ENCODE assay signal across 15 mouse cellular contexts in genomic region chr11:112055591-112055990, GRCm38 (mm10).
DNase-seq lines count a peak whose midpoint lies in the region; ATAC-seq and TF ChIP-seq lines count a peak whose summit lies in the region.
"Had no signal": no experiment of that assay in that cellular context is flagged by ENCODE, and none has a peak within 500 bp of the region (broad histone marks: within the 10 kb centered on the region; RNA-seq: fewer than 3 reads in every experiment).

No protein-coding gene starts in this region.

- TF ChIP-seq EP300 in lung, postnatal 0 days (IDR thresholded peaks at IDR 0.05): no peak

- no peak overlapping the region for H3K9ac ChIP-seq in lung, postnatal 0 days (replicated peaks; ENCODE audit: low read depth)
- H3K9ac ChIP-seq in forebrain, postnatal 0 days: no peak overlapping the region
- H3K9ac ChIP-seq in neural tube, embryonic 15.5 days (replicated peaks): no peak overlapping the region

- no peaks in the 10 kb centered on the region; the same call in 1 of the 2 replicates for H3K4me1 ChIP-seq in lung, postnatal 0 days (ENCODE audit: insufficient read depth, low read depth, low read length)
- H3K4me1 ChIP-seq in forebrain, postnatal 0 days (ENCODE audit: insufficient read depth): peaks cover 5% of the 10 kb centered on the region; the same call in 1 of the 2 replicates
- H3K4me1 ChIP-seq in limb, embryonic 10.5 days: peaks cover 16% of the 10 kb centered on the region
- 0 out of 2 replicates have a peak, but pooled peaks cover 7% of the 10 kb centered on the region for H3K4me1 ChIP-seq in neural tube, embryonic 15.5 days

- H3K4me2 ChIP-seq in lung, postnatal 0 days (replicated peaks; ENCODE audit: low read depth, low read length): no peak overlapping the region
- 0 out of 2 replicates have a peak overlapping the region, but pooled peaks have one; percentile 13 for H3K4me2 ChIP-seq in forebrain, postnatal 0 days (ENCODE audit: low read depth)
- no peak overlapping the region for H3K4me2 ChIP-seq in neural tube, embryonic 15.5 days

- no peaks in the 10 kb centered on the region for H3K36me3 ChIP-seq in lung, postnatal 0 days (ENCODE audit: insufficient read depth, low read length)
- H3K36me3 ChIP-seq in forebrain, postnatal 0 days (ENCODE audit: insufficient read depth): no peaks in the 10 kb centered on the region
- no peaks in the 10 kb centered on the region for H3K36me3 ChIP-seq in limb, embryonic 10.5 days
- H3K36me3 ChIP-seq in neural tube, embryonic 15.5 days: no peaks in the 10 kb centered on the region
- H3K36me3 ChIP-seq: hindbrain, embryonic 10.5 days had no signal

- 26% methylated on average over 6 of the region's 6 CpGs for WGBS in lung, postnatal 0 days
- WGBS in forebrain, postnatal 0 days: 21% methylated on average over 6 of the region's 6 CpGs
- 58% methylated on average over 6 of the region's 6 CpGs for WGBS in limb, embryonic 10.5 days
- WGBS in neural tube, embryonic 15.5 days: 50% methylated on average over 6 of the region's 6 CpGs

- H3K4me3 ChIP-seq in lung, postnatal 0 days (ENCODE audit: low read depth, low read length): no peak overlapping the region
- H3K4me3 ChIP-seq in forebrain, postnatal 0 days (ENCODE audit: low read depth, low read length): no peak overlapping the region
- no peak overlapping the region for H3K4me3 ChIP-seq in limb, embryonic 10.5 days
- no peak overlapping the region for H3K4me3 ChIP-seq in neural tube, embryonic 15.5 days (replicated peaks)
- H3K4me3 ChIP-seq: hindbrain, embryonic 10.5 days; myocyte had no signal

- peak; percentile 3 to 16 for DNase-seq in heart, postnatal 10 days
- DNase-seq in heart, adult 8-10 months (ENCODE audit: low spot score): no peak
- DNase-seq in lung, postnatal 0 days (ENCODE audit: low spot score): peak; percentile 17
- no peak for DNase-seq in lung, postnatal 14 days
- DNase-seq in forebrain, postnatal 0 days: peak; percentile 61
- no peak for DNase-seq in limb, embryonic 10.5 days (ENCODE audit: low spot score)
- DNase-seq in urinary bladder, postnatal 10 days (ENCODE audit: low spot score): no peak
- DNase-seq: adrenal gland, adult 8-10 months; cerebellum, adult 11-12 months; heart, adult 11 months had no signal

- no peak for ATAC-seq in lung, postnatal 0 days
- ATAC-seq in forebrain, postnatal 0 days: no peak
- no peak for ATAC-seq in neural tube, embryonic 15.5 days (ENCODE audit: low FRiP score)
- ATAC-seq: Patski had no signal

- H3K27ac ChIP-seq in lung, postnatal 0 days (ENCODE audit: low read length): no peak overlapping the region
- peak overlapping the region; percentile 47 for H3K27ac ChIP-seq in forebrain, postnatal 0 days (ENCODE audit: low read depth, low read length)
- peak overlapping the region; percentile 66; the same call in 1 of the 2 replicates for H3K27ac ChIP-seq in limb, embryonic 10.5 days
- no peak overlapping the region for H3K27ac ChIP-seq in neural tube, embryonic 15.5 days (replicated peaks)
- H3K27ac ChIP-seq: hindbrain, embryonic 10.5 days; macrophage had no signal

- H3K27me3 ChIP-seq in lung, postnatal 0 days (replicated peaks; ENCODE audit: insufficient read depth, low read length): no peaks in the 10 kb centered on the region
- no peaks in the 10 kb centered on the region for H3K27me3 ChIP-seq in forebrain, postnatal 0 days (ENCODE audit: insufficient read depth, low read length)
- no peaks in the 10 kb centered on the region for H3K27me3 ChIP-seq in limb, embryonic 10.5 days (ENCODE audit: low read depth, poor library complexity, severe bottlenecking)
- no peaks in the 10 kb centered on the region for H3K27me3 ChIP-seq in neural tube, embryonic 15.5 days (replicated peaks)

- intact Hi-C loops in heart, postnatal 10 days (cut with DNase I): no loop called here

- H3K9me3 ChIP-seq in lung, postnatal 0 days (ENCODE audit: low read length): no peaks in the 10 kb centered on the region
- H3K9me3 ChIP-seq in forebrain, postnatal 0 days (ENCODE audit: low read length): no peaks in the 10 kb centered on the region
- H3K9me3 ChIP-seq in limb, embryonic 10.5 days (replicated peaks): no peaks in the 10 kb centered on the region
- no peaks in the 10 kb centered on the region for H3K9me3 ChIP-seq in neural tube, embryonic 15.5 days (replicated peaks)
- H3K9me3 ChIP-seq: hindbrain, embryonic 10.5 days had no signal

- TF ChIP-seq CTCF in lung, postnatal 0 days (IDR thresholded peaks at IDR 0.05): no peak
- no peak for TF ChIP-seq CTCF in forebrain, postnatal 0 days (IDR thresholded peaks at IDR 0.05; ENCODE audit: low read depth)

Comparison
In these comparisons a context has a peak if more than half of its experiments do, and no peak if none do; other contexts are left out.
1. DNase-seq: peak in heart, postnatal 10 days (2 of 2), lung, postnatal 0 days (single experiment) and forebrain, postnatal 0 days (single experiment); none in heart, adult 8-10 months (single experiment), lung, postnatal 14 days (single experiment), limb, embryonic 10.5 days (single experiment) and urinary bladder, postnatal 10 days (single experiment).
2. H3K27ac ChIP-seq: peak in forebrain, postnatal 0 days (single experiment) and limb, embryonic 10.5 days (single experiment); none in lung, postnatal 0 days (single experiment) and neural tube, embryonic 15.5 days (single experiment).